Mouse (Mus musculus): Measurements from ENCODE around the gene Bmpr1b. TPM values are rescaled to one million over a fixed set of nuclear protein-coding genes. Genes with fewer than 3 reads are reported as not detected.

The Bmpr1b gene
- polyA plus RNA-seq, 1 experiment from 2014 or later: 18.1 TPM

- Histone ChIP-seq H3K36me3 (no peaks in the 10 kb centered on the region), H3K27me3 (peaks cover 8% of the 10 kb centered on the region; the same call in 1 of the 2 replicates), H3K4me3 (replicated peaks) (no peak overlapping the region), H3K9ac (replicated peaks) (no peak overlapping the region), H3K9me3 (no peaks in the 10 kb centered on the region), H3K4me2 (no peak overlapping the region), H3K4me1 (replicated peaks) (peaks cover 26% of the 10 kb centered on the region), H3K27ac (no peak overlapping the region)
- 76% methylated on average over 3 of the region's 3 CpGs for WGBS
- ATAC-seq (ENCODE audit: insufficient number of reproducible peaks, insufficient read depth, low FRiP score, low TSS enrichment, low read depth): no peak
Observed at GRCm38 (mm10) chr3:141915995-141916394, 253.2 kb downstream of the Bmpr1b start.

GRCm38 (mm10) chr3:141914588-141914987 is 254.6 kb downstream of the Bmpr1b start:
- Histone ChIP-seq H3K4me1 (replicated peaks) (peaks cover 13% of the 10 kb centered on the region), H3K27ac (no peak overlapping the region), H3K27me3 (peaks cover 8% of the 10 kb centered on the region; the same call in 1 of the 2 replicates), H3K9me3 (no peaks in the 10 kb centered on the region), H3K4me2 (no peak overlapping the region), H3K9ac (replicated peaks) (no peak overlapping the region), H3K4me3 (replicated peaks) (no peak overlapping the region), H3K36me3 (no peaks in the 10 kb centered on the region)
- 78% methylated on average over 3 of the region's 3 CpGs for WGBS
- ATAC-seq (ENCODE audit: insufficient number of reproducible peaks, insufficient read depth, low FRiP score, low TSS enrichment, low read depth): no peak

GRCm38 (mm10) chr3:141909136-141909535 is 260.1 kb downstream of the Bmpr1b start:
- no peak overlapping the region for H3K4me3 ChIP-seq (replicated peaks)
- ATAC-seq (ENCODE audit: insufficient number of reproducible peaks, insufficient read depth, low FRiP score, low TSS enrichment, low read depth): no peak
- no peaks in the 10 kb centered on the region for H3K36me3 ChIP-seq
- H3K9me3 ChIP-seq: no peaks in the 10 kb centered on the region
- H3K27me3 ChIP-seq: peaks cover 2% of the 10 kb centered on the region; the same call in 1 of the 2 replicates
- WGBS: 86% methylated on average over 2 of the region's 2 CpGs
- H3K4me1 ChIP-seq (replicated peaks): no peaks in the 10 kb centered on the region
- no peak overlapping the region for H3K9ac ChIP-seq (replicated peaks)
- no peak overlapping the region for H3K27ac ChIP-seq
- no peak overlapping the region for H3K4me2 ChIP-seq

- no peak overlapping the region for H3K27ac ChIP-seq
- WGBS: 84% methylated on average over 6 of the region's 6 CpGs
- no peak overlapping the region for H3K9ac ChIP-seq (replicated peaks)
- H3K4me2 ChIP-seq: no peak overlapping the region
- no peaks in the 10 kb centered on the region for H3K4me1 ChIP-seq (replicated peaks)
- no peaks in the 10 kb centered on the region for H3K9me3 ChIP-seq
- no peak overlapping the region for H3K4me3 ChIP-seq (replicated peaks)
- no peaks in the 10 kb centered on the region; the same call in 1 of the 2 replicates for H3K27me3 ChIP-seq
- ATAC-seq (ENCODE audit: insufficient number of reproducible peaks, insufficient read depth, low FRiP score, low TSS enrichment, low read depth): no peak
- no peaks in the 10 kb centered on the region for H3K36me3 ChIP-seq
Observed at GRCm38 (mm10) chr3:141905903-141906623, 263.2 kb downstream of the Bmpr1b start.

- Histone ChIP-seq H3K36me3 (no peaks in the 10 kb centered on the region), H3K4me1 (replicated peaks) (peaks cover 21% of the 10 kb centered on the region), H3K4me2 (no peak overlapping the region), H3K4me3 (replicated peaks) (no peak overlapping the region), H3K27me3 (no peaks in the 10 kb centered on the region), H3K9ac (replicated peaks) (no peak overlapping the region), H3K9me3 (0 out of 2 replicates have a peak, but pooled peaks cover 3% of the 10 kb centered on the region), H3K27ac (no peak overlapping the region)
- ATAC-seq (ENCODE audit: insufficient number of reproducible peaks, insufficient read depth, low FRiP score, low TSS enrichment, low read depth): no peak
- 94% methylated on average over 3 of the region's 3 CpGs for WGBS
Observed at GRCm38 (mm10) chr3:141900361-141900760, 268.9 kb downstream of the Bmpr1b start.

GRCm38 (mm10) chr3:141899521-141899920 is 269.7 kb downstream of the Bmpr1b start:
- H3K27me3 ChIP-seq: no peaks in the 10 kb centered on the region
- H3K9ac ChIP-seq (replicated peaks): no peak overlapping the region
- 91% methylated on average over 2 of the region's 2 CpGs for WGBS
- H3K36me3 ChIP-seq: no peaks in the 10 kb centered on the region
- 0 out of 2 replicates have a peak, but pooled peaks cover 3% of the 10 kb centered on the region for H3K9me3 ChIP-seq
- ATAC-seq (ENCODE audit: insufficient number of reproducible peaks, insufficient read depth, low FRiP score, low TSS enrichment, low read depth): no peak
- no peak overlapping the region for H3K27ac ChIP-seq
- no peak overlapping the region for H3K4me2 ChIP-seq
- peaks cover 25% of the 10 kb centered on the region for H3K4me1 ChIP-seq (replicated peaks)
- no peak overlapping the region for H3K4me3 ChIP-seq (replicated peaks)

GRCm38 (mm10) chr3:141897698-141898097 is 271.5 kb downstream of the Bmpr1b start:
- H3K27ac ChIP-seq: no peak overlapping the region
- H3K9me3 ChIP-seq: 0 out of 2 replicates have a peak, but pooled peaks cover 3% of the 10 kb centered on the region
- H3K36me3 ChIP-seq: no peaks in the 10 kb centered on the region
- no peak overlapping the region for H3K4me3 ChIP-seq (replicated peaks)
- H3K27me3 ChIP-seq: no peaks in the 10 kb centered on the region
- no peak overlapping the region for H3K4me2 ChIP-seq
- WGBS: 56% methylated on average over 4 of the region's 4 CpGs
- peaks cover 25% of the 10 kb centered on the region for H3K4me1 ChIP-seq (replicated peaks)
- no peak for ATAC-seq (ENCODE audit: insufficient number of reproducible peaks, insufficient read depth, low FRiP score, low TSS enrichment, low read depth)
- no peak overlapping the region for H3K9ac ChIP-seq (replicated peaks)

- H3K4me2 ChIP-seq: no peak overlapping the region
- no peak overlapping the region for H3K4me3 ChIP-seq (replicated peaks)
- no peak for ATAC-seq (ENCODE audit: insufficient number of reproducible peaks, insufficient read depth, low FRiP score, low TSS enrichment, low read depth)
- H3K27ac ChIP-seq: 0 out of 2 replicates have a peak overlapping the region, but pooled peaks have one; percentile 23
- H3K27me3 ChIP-seq: no peaks in the 10 kb centered on the region
- H3K36me3 ChIP-seq: no peaks in the 10 kb centered on the region
- H3K9ac ChIP-seq (replicated peaks): no peak overlapping the region
- H3K9me3 ChIP-seq: 0 out of 2 replicates have a peak, but pooled peaks cover 3% of the 10 kb centered on the region
- H3K4me1 ChIP-seq (replicated peaks): peaks cover 25% of the 10 kb centered on the region
- WGBS: 28% methylated on average over 4 of the region's 4 CpGs
Observed at GRCm38 (mm10) chr3:141896870-141897554, 272.2 kb downstream of the Bmpr1b start.

- no peaks in the 10 kb centered on the region; the same call in 1 of the 2 replicates for H3K27me3 ChIP-seq
- 0 out of 2 replicates have a peak overlapping the region, but pooled peaks have one; percentile 23 for H3K27ac ChIP-seq
- no peak overlapping the region for H3K4me3 ChIP-seq (replicated peaks)
- no peak overlapping the region for H3K9ac ChIP-seq (replicated peaks)
- no peak for ATAC-seq (ENCODE audit: insufficient number of reproducible peaks, insufficient read depth, low FRiP score, low TSS enrichment, low read depth)
- H3K36me3 ChIP-seq: no peaks in the 10 kb centered on the region
- peaks cover 30% of the 10 kb centered on the region for H3K4me1 ChIP-seq (replicated peaks)
- H3K4me2 ChIP-seq: no peak overlapping the region
- 61% methylated on average over 5 of the region's 5 CpGs for WGBS
- H3K9me3 ChIP-seq: no peaks in the 10 kb centered on the region
Observed at GRCm38 (mm10) chr3:141895096-141895495, 274.1 kb downstream of the Bmpr1b start.

- no peak for ATAC-seq (ENCODE audit: insufficient number of reproducible peaks, insufficient read depth, low FRiP score, low TSS enrichment, low read depth)
- Histone ChIP-seq H3K4me2 (no peak overlapping the region), H3K4me3 (replicated peaks) (no peak overlapping the region), H3K9ac (replicated peaks) (no peak overlapping the region), H3K27ac (0 out of 2 replicates have a peak overlapping the region, but pooled peaks have one; percentile 45), H3K27me3 (peaks cover 4% of the 10 kb centered on the region), H3K9me3 (no peaks in the 10 kb centered on the region), H3K36me3 (no peaks in the 10 kb centered on the region), H3K4me1 (replicated peaks) (peaks cover 9% of the 10 kb centered on the region; the same call in 1 of the 2 replicates)
- 21% methylated on average over 4 of the region's 4 CpGs for WGBS
Observed at GRCm38 (mm10) chr3:141890668-141891067, 278.6 kb downstream of the Bmpr1b start.

GRCm38 (mm10) chr3:141887476-141888274 is 281.6 kb downstream of the Bmpr1b start:
- no peak overlapping the region for H3K4me2 ChIP-seq
- H3K36me3 ChIP-seq: no peaks in the 10 kb centered on the region
- H3K27ac ChIP-seq: no peak overlapping the region
- WGBS: 54% methylated on average over 4 of the region's 4 CpGs
- no peak overlapping the region for H3K9ac ChIP-seq (replicated peaks)
- no peak overlapping the region for H3K4me3 ChIP-seq (replicated peaks)
- peaks cover 4% of the 10 kb centered on the region for H3K27me3 ChIP-seq
- no peak for ATAC-seq (ENCODE audit: insufficient number of reproducible peaks, insufficient read depth, low FRiP score, low TSS enrichment, low read depth)
- H3K9me3 ChIP-seq: no peaks in the 10 kb centered on the region
- H3K4me1 ChIP-seq (replicated peaks): 0 out of 2 replicates have a peak, but pooled peaks cover 5% of the 10 kb centered on the region

All from limb, embryonic 12.5 days (tissue).